Mouse (Mus musculus) CD4-positive, CD25-positive, alpha-beta regulatory T cell, adult 4 months (primary cell): ENCODE results near the gene Srxn1. TPM values are rescaled to one million over a fixed set of nuclear protein-coding genes. Genes with fewer than 3 reads are reported as not detected.

Experiments used
- ATAC-seq: one replicate; pipeline ENCODE4 v1.8.0; 2017
- polyA plus RNA-seq, 2 experiments: library from polyadenylated mRNA; unstranded; fragments of 100-300 nt; shearing (Covaris generic); gene quantifications; one replicate each; pipeline ENCODE4 v1.2.1; 2017

Srxn1 gene
- polyA plus RNA-seq, 2 experiments from 2014 or later = 2.2 to 3.0 TPM

- no peak for ATAC-seq
These were observed 14.0 kb downstream of the Srxn1 start for GRCm38 (mm10) chr2:152119228-152119865.

GRCm38 (mm10) chr2:152122896-152123295, 17.6 kb downstream of the Srxn1 start:
- no peak for ATAC-seq

GRCm38 (mm10) chr2:152128597-152128996, 23.3 kb downstream of the Srxn1 start:
- ATAC-seq = no peak

- no peak for ATAC-seq
These were observed 24.5 kb downstream of the Srxn1 start for GRCm38 (mm10) chr2:152129778-152130177.

- no peak for ATAC-seq
These were observed 26.7 kb downstream of the Srxn1 start for GRCm38 (mm10) chr2:152132016-152132415.

- no peak for ATAC-seq
These were observed 27.4 kb downstream of the Srxn1 start for GRCm38 (mm10) chr2:152132691-152133090.

- ATAC-seq = no peak
These were observed 34.1 kb downstream of the Srxn1 start for GRCm38 (mm10) chr2:152139191-152139987.

- no peak for ATAC-seq
These were observed 35.6 kb downstream of the Srxn1 start for GRCm38 (mm10) chr2:152140941-152141340.

GRCm38 (mm10) chr2:152141491-152141890, 36.2 kb downstream of the Srxn1 start:
- ATAC-seq = no peak

GRCm38 (mm10) chr2:152142046-152142445, 36.7 kb downstream of the Srxn1 start:
- no peak for ATAC-seq

GRCm38 (mm10) chr2:152142571-152142970, 37.3 kb downstream of the Srxn1 start:
- ATAC-seq = no peak

- ATAC-seq = no peak
These were observed 38.2 kb downstream of the Srxn1 start, which contains the start of gene Tcf15 for GRCm38 (mm10) chr2:152143279-152144157. Tcf15 (plus strand) TSS chr2:152143561.

GRCm38 (mm10) chr2:152144158-152144450, 38.8 kb downstream of the Srxn1 start:
- no peak for ATAC-seq

- ATAC-seq = no peak
These were observed 39.2 kb downstream of the Srxn1 start for GRCm38 (mm10) chr2:152144501-152144900.

GRCm38 (mm10) chr2:152145711-152146110, 40.4 kb downstream of the Srxn1 start:
- no peak for ATAC-seq

GRCm38 (mm10) chr2:152147079-152147478, 41.8 kb downstream of the Srxn1 start:
- ATAC-seq = no peak

GRCm38 (mm10) chr2:152148675-152149074, 43.4 kb downstream of the Srxn1 start:
- ATAC-seq = no peak

GRCm38 (mm10) chr2:152149891-152150290, 44.6 kb downstream of the Srxn1 start:
- no peak for ATAC-seq

- no peak for ATAC-seq
These were observed 45.1 kb downstream of the Srxn1 start for GRCm38 (mm10) chr2:152150373-152150772.

- ATAC-seq = no peak
These were observed 48.0 kb downstream of the Srxn1 start for GRCm38 (mm10) chr2:152153361-152153760.

GRCm38 (mm10) chr2:152155414-152156208, 50.3 kb downstream of the Srxn1 start:
- ATAC-seq = no peak

- no peak for ATAC-seq
These were observed 51.2 kb downstream of the Srxn1 start for GRCm38 (mm10) chr2:152156471-152156870.
